Mouse (Mus musculus) G1E (cell line): ENCODE results near the gene Rhpn2.

Source experiments
- CTCF ChIP-seq: IDR thresholded peaks from 2 replicates; pipeline ENCODE4 v1.5.1; 2012; ENCODE audit warnings: low read depth, low read length, inconsistent platforms, mixed read lengths
- POLR2AphosphoS5 ChIP-seq: IDR thresholded peaks from 2 replicates; pipeline ENCODE4 v1.6.1; 2012; ENCODE audit warnings: low read depth, low read length, inconsistent platforms; ENCODE audit not compliant: insufficient replicate concordance
- TAL1 ChIP-seq: conservative IDR thresholded peaks from 2 replicates; pipeline ENCODE4 v1.6.1; 2012; ENCODE audit warnings: low read depth, low read length, inconsistent platforms, mixed read lengths

DNA sequence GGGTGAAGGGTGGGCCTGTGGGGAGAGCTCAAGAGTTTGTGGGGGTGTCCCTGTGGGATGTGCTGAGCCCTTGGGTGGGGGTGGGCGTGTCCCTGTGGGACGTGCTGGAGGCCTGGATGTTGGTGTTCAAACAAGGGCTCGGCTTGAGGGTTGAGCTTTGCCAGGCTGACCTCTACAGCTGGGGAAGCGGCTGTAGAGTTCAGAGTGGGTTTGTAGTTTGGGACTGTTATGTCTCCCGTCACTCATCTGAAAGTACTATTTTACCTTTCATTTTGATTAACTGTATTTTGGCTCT lies 82.6 kb downstream of the Rhpn2 start:
- no peak for TF ChIP-seq CTCF
- TF ChIP-seq TAL1 = no peak
- TF ChIP-seq POLR2AphosphoS5 = no peak
